Mouse (Mus musculus): ENCODE results near the gene Rpusd2. TPM values are rescaled to one million over a fixed set of nuclear protein-coding genes. Genes with fewer than 3 reads are reported as not detected.
A peak's percentile ranks its signal among the peaks of the same experiment; 100 is the strongest.

Gene Rpusd2
- polyA plus RNA-seq, 1 experiment from 2014 or later = 3.9 TPM

GRCm38 (mm10) chr2:119025239-119025616 lies 9.4 kb upstream of the Rpusd2 start:
- no peak overlapping the region for H3K9ac ChIP-seq (ENCODE audit: low read depth, low read length)
- H3K4me1 ChIP-seq (ENCODE audit: control insufficient read depth, insufficient read depth, low read length) = peaks cover 3% of the 10 kb centered on the region; the same call in 1 of the 2 replicates
- no peak overlapping the region for H3K27ac ChIP-seq (ENCODE audit: low read length)
- H3K27me3 ChIP-seq (replicated peaks; ENCODE audit: control insufficient read depth, insufficient read depth, low read length) = no peaks in the 10 kb centered on the region
- ATAC-seq = no peak
- no peak overlapping the region for H3K4me3 ChIP-seq (ENCODE audit: low read length)
- WGBS = 78% methylated on average over 4 of the region's 4 CpGs
- H3K9me3 ChIP-seq (ENCODE audit: control insufficient read depth, low read length) = no peaks in the 10 kb centered on the region
- H3K4me2 ChIP-seq (ENCODE audit: low read depth, low read length) = no peak overlapping the region
- H3K36me3 ChIP-seq (ENCODE audit: control insufficient read depth, insufficient read depth, low read length) = peaks cover 10% of the 10 kb centered on the region

- Histone ChIP-seq H3K36me3 (ENCODE audit: control insufficient read depth, insufficient read depth, low read length) (peaks cover 6% of the 10 kb centered on the region; the same call in 1 of the 2 replicates), H3K9me3 (ENCODE audit: control insufficient read depth, low read length) (no peaks in the 10 kb centered on the region), H3K9ac (ENCODE audit: low read depth, low read length) (no peak overlapping the region), H3K27me3 (replicated peaks; ENCODE audit: control insufficient read depth, insufficient read depth, low read length) (no peaks in the 10 kb centered on the region), H3K4me2 (ENCODE audit: low read depth, low read length) (no peak overlapping the region), H3K4me3 (ENCODE audit: low read length) (no peak overlapping the region), H3K27ac (ENCODE audit: low read length) (no peak overlapping the region), H3K4me1 (ENCODE audit: control insufficient read depth, insufficient read depth, low read length) (peaks cover 3% of the 10 kb centered on the region; the same call in 1 of the 2 replicates)
- 91% methylated on average over 4 of the region's 4 CpGs for WGBS
- no peak for ATAC-seq
Measured at GRCm38 (mm10) chr2:119026951-119027350, 7.6 kb upstream of the Rpusd2 start.

GRCm38 (mm10) chr2:119028941-119029551 lies 5.5 kb upstream of the Rpusd2 start, which contains the start of gene Ccdc32:
TSS of gene Ccdc32 (minus strand) at chr2:119029393.
- peak; percentile 96 for ATAC-seq
- Histone ChIP-seq H3K27ac (ENCODE audit: low read length) (peak within 1 kb of the TSS; percentile 52), H3K4me2 (ENCODE audit: low read depth, low read length) (peak within 1 kb of the TSS; percentile 49), H3K9me3 (ENCODE audit: control insufficient read depth, low read length) (no peaks in the 10 kb centered on the region), H3K4me1 (ENCODE audit: control insufficient read depth, insufficient read depth, low read length) (peaks cover 3% of the 10 kb centered on the region; the same call in 1 of the 2 replicates), H3K9ac (ENCODE audit: low read depth, low read length) (peak within 1 kb of the TSS; percentile 73), H3K4me3 (ENCODE audit: low read length) (peak within 1 kb of the TSS; percentile 65), H3K36me3 (ENCODE audit: control insufficient read depth, insufficient read depth, low read length) (peaks cover 6% of the 10 kb centered on the region; the same call in 1 of the 2 replicates), H3K27me3 (replicated peaks; ENCODE audit: control insufficient read depth, insufficient read depth, low read length) (no peaks in the 10 kb centered on the region)
- under 1% methylated on average over 28 of the region's 28 CpGs for WGBS

GRCm38 (mm10) chr2:119032191-119032590 lies 2.4 kb upstream of the Rpusd2 start:
- H3K4me3 ChIP-seq (ENCODE audit: low read length) = no peak overlapping the region
- H3K4me2 ChIP-seq (ENCODE audit: low read depth, low read length) = no peak overlapping the region
- no peaks in the 10 kb centered on the region for H3K27me3 ChIP-seq (replicated peaks; ENCODE audit: control insufficient read depth, insufficient read depth, low read length)
- peaks cover 12% of the 10 kb centered on the region for H3K4me1 ChIP-seq (ENCODE audit: control insufficient read depth, insufficient read depth, low read length)
- no peaks in the 10 kb centered on the region for H3K36me3 ChIP-seq (ENCODE audit: control insufficient read depth, insufficient read depth, low read length)
- no peak overlapping the region for H3K9ac ChIP-seq (ENCODE audit: low read depth, low read length)
- no peak for ATAC-seq
- no peak overlapping the region for H3K27ac ChIP-seq (ENCODE audit: low read length)
- WGBS = 63% methylated on average over 4 of the region's 4 CpGs
- no peaks in the 10 kb centered on the region for H3K9me3 ChIP-seq (ENCODE audit: control insufficient read depth, low read length)

- H3K4me2 ChIP-seq (ENCODE audit: low read depth, low read length) = peak overlapping the region; percentile 75
- H3K9ac ChIP-seq (ENCODE audit: low read depth, low read length) = peak overlapping the region; percentile 91
- WGBS = 9% methylated on average over 7 of the region's 7 CpGs
- peaks cover 8% of the 10 kb centered on the region for H3K4me1 ChIP-seq (ENCODE audit: control insufficient read depth, insufficient read depth, low read length)
- H3K36me3 ChIP-seq (ENCODE audit: control insufficient read depth, insufficient read depth, low read length) = no peaks in the 10 kb centered on the region
- H3K27ac ChIP-seq (ENCODE audit: low read length) = peak overlapping the region; percentile 85
- H3K9me3 ChIP-seq (ENCODE audit: control insufficient read depth, low read length) = no peaks in the 10 kb centered on the region
- H3K27me3 ChIP-seq (replicated peaks; ENCODE audit: control insufficient read depth, insufficient read depth, low read length) = no peaks in the 10 kb centered on the region
- H3K4me3 ChIP-seq (ENCODE audit: low read length) = peak overlapping the region; percentile 97
- no peak for ATAC-seq
Measured at GRCm38 (mm10) chr2:119035397-119035745, 781 bp downstream of the Rpusd2 start.

- Histone ChIP-seq H3K27ac (ENCODE audit: low read length) (no peak overlapping the region), H3K9me3 (ENCODE audit: control insufficient read depth, low read length) (no peaks in the 10 kb centered on the region), H3K4me1 (ENCODE audit: control insufficient read depth, insufficient read depth, low read length) (no peaks in the 10 kb centered on the region), H3K36me3 (ENCODE audit: control insufficient read depth, insufficient read depth, low read length) (no peaks in the 10 kb centered on the region), H3K4me3 (ENCODE audit: low read length) (no peak overlapping the region), H3K4me2 (ENCODE audit: low read depth, low read length) (no peak overlapping the region), H3K27me3 (replicated peaks; ENCODE audit: control insufficient read depth, insufficient read depth, low read length) (no peaks in the 10 kb centered on the region), H3K9ac (ENCODE audit: low read depth, low read length) (no peak overlapping the region)
- 48% methylated on average over 4 of the region's 4 CpGs for WGBS
- ATAC-seq = no peak
Measured at GRCm38 (mm10) chr2:119040882-119041281, 6.3 kb downstream of the Rpusd2 start.

- Histone ChIP-seq H3K4me3 (ENCODE audit: low read length) (no peak overlapping the region), H3K4me2 (ENCODE audit: low read depth, low read length) (no peak overlapping the region), H3K27me3 (replicated peaks; ENCODE audit: control insufficient read depth, insufficient read depth, low read length) (no peaks in the 10 kb centered on the region), H3K4me1 (ENCODE audit: control insufficient read depth, insufficient read depth, low read length) (peaks cover 2% of the 10 kb centered on the region; the same call in 1 of the 2 replicates), H3K9ac (ENCODE audit: low read depth, low read length) (no peak overlapping the region), H3K27ac (ENCODE audit: low read length) (no peak overlapping the region), H3K9me3 (ENCODE audit: control insufficient read depth, low read length) (no peaks in the 10 kb centered on the region), H3K36me3 (ENCODE audit: control insufficient read depth, insufficient read depth, low read length) (no peaks in the 10 kb centered on the region)
- ATAC-seq = no peak
- 73% methylated on average over 2 of the region's 2 CpGs for WGBS
Measured at GRCm38 (mm10) chr2:119045163-119045562, 10.6 kb downstream of the Rpusd2 start.

GRCm38 (mm10) chr2:119046649-119047611 lies 12.3 kb downstream of the Rpusd2 start, which contains the start of gene Knl1:
TSS of gene Knl1 (plus strand) at chr2:119047119.
- H3K9ac ChIP-seq (ENCODE audit: low read depth, low read length) = peak within 1 kb of the TSS; percentile 82
- ATAC-seq = peak; percentile 97
- no peaks in the 10 kb centered on the region for H3K36me3 ChIP-seq (ENCODE audit: control insufficient read depth, insufficient read depth, low read length)
- under 1% methylated on average over 77 of the region's 77 CpGs for WGBS
- peak within 1 kb of the TSS; percentile 59 for H3K4me2 ChIP-seq (ENCODE audit: low read depth, low read length)
- peak within 1 kb of the TSS; percentile 89 for H3K27ac ChIP-seq (ENCODE audit: low read length)
- H3K4me1 ChIP-seq (ENCODE audit: control insufficient read depth, insufficient read depth, low read length) = peaks cover 2% of the 10 kb centered on the region; the same call in 1 of the 2 replicates
- no peaks in the 10 kb centered on the region for H3K27me3 ChIP-seq (replicated peaks; ENCODE audit: control insufficient read depth, insufficient read depth, low read length)
- peak within 1 kb of the TSS; percentile 89 for H3K4me3 ChIP-seq (ENCODE audit: low read length)
- no peaks in the 10 kb centered on the region for H3K9me3 ChIP-seq (ENCODE audit: control insufficient read depth, low read length)

- Histone ChIP-seq H3K27me3 (replicated peaks; ENCODE audit: control insufficient read depth, insufficient read depth, low read length) (no peaks in the 10 kb centered on the region), H3K4me3 (ENCODE audit: low read length) (peak overlapping the region; percentile 89), H3K9ac (ENCODE audit: low read depth, low read length) (peak overlapping the region; percentile 82), H3K27ac (ENCODE audit: low read length) (no peak overlapping the region), H3K36me3 (ENCODE audit: control insufficient read depth, insufficient read depth, low read length) (no peaks in the 10 kb centered on the region), H3K4me1 (ENCODE audit: control insufficient read depth, insufficient read depth, low read length) (peaks cover 2% of the 10 kb centered on the region; the same call in 1 of the 2 replicates), H3K4me2 (ENCODE audit: low read depth, low read length) (peak overlapping the region; percentile 59), H3K9me3 (ENCODE audit: control insufficient read depth, low read length) (no peaks in the 10 kb centered on the region)
- WGBS = 16% methylated on average over 4 of the region's 4 CpGs
- ATAC-seq = no peak
Measured at GRCm38 (mm10) chr2:119047849-119048248, 13.3 kb downstream of the Rpusd2 start.
